Mouse (Mus musculus) stomach, postnatal 0 days (tissue): ENCODE data around the gene Kctd18. TPM values are rescaled to one million over a fixed set of nuclear protein-coding genes. Genes with fewer than 3 reads are reported as not detected.

Source experiments
- ATAC-seq: fragments of 200-750 bp; cut with Nextera tagmentation; 2 replicates; pipeline ENCODE4 v1.8.0; 2017; ENCODE audit not compliant: low FRiP score, low TSS enrichment
- DNase-seq: peaks from one replicate; pipeline ENCODE4 v3.0.0-alpha.2; 2016; ENCODE audit warnings: low spot score
- H3K27ac ChIP-seq: fragments of 300-500 bp; sonication (generic); replicated peaks from 2 replicates; pipeline ENCODE4 v1.5.1; 2014; ENCODE audit warnings: mild to moderate bottlenecking, control low read depth
- H3K27me3 ChIP-seq: fragments of 300-500 bp; sonication (generic); 2 replicates; pipeline ENCODE4 v1.6.1; 2014; ENCODE audit warnings: low read length; ENCODE audit not compliant: control insufficient read depth, insufficient read depth
- H3K36me3 ChIP-seq: fragments of 300-500 bp; sonication (generic); 2 replicates; pipeline ENCODE4 v1.6.1; 2014; ENCODE audit warnings: low read length, mixed read lengths; ENCODE audit not compliant: control insufficient read depth, insufficient read depth
- H3K4me1 ChIP-seq: fragments of 300-500 bp; sonication (generic); replicated peaks from 2 replicates; pipeline ENCODE4 v1.6.1; 2014; ENCODE audit warnings: antibody characterized with exemption; ENCODE audit not compliant: control insufficient read depth, insufficient read depth
- H3K4me2 ChIP-seq: fragments of 300-500 bp; sonication (generic); replicated peaks from 2 replicates; pipeline ENCODE4 v1.6.1; 2014; ENCODE audit warnings: low read depth, mild to moderate bottlenecking, control low read depth, moderate library complexity
- H3K4me3 ChIP-seq: fragments of 300-500 bp; sonication (generic); 2 replicates; pipeline ENCODE4 v1.5.1; 2014; ENCODE audit warnings: low read depth, low read length, control low read depth
- H3K9ac ChIP-seq: fragments of 300-500 bp; sonication (generic); 2 replicates; pipeline ENCODE4 v1.6.1; 2014; ENCODE audit warnings: mild to moderate bottlenecking, low read length, control low read depth, mixed read lengths
- H3K9me3 ChIP-seq: fragments of 300-500 bp; sonication (generic); 2 replicates; pipeline ENCODE4 v1.6.1; 2016; ENCODE audit warnings: low read length; ENCODE audit not compliant: control insufficient read depth
- CTCF ChIP-seq: IDR thresholded peaks from 2 replicates; pipeline ENCODE4 v1.5.1; 2016; ENCODE audit warnings: antibody characterized with exemption, low read depth, mild to moderate bottlenecking, moderate library complexity
- EP300 ChIP-seq: optimal IDR thresholded peaks from 2 replicates; pipeline ENCODE3; 2016; ENCODE audit warnings: antibody characterized with exemption
- WGBS: fragments of 180-500 bp; shearing (Covaris S2); extraction: QIAGEN DNeasy Blood & Tissue Kit; methylation state at CpG from one replicate; pipeline ENCODE4 v1.1.7; 2014; 5-methylcytosine and 5-hydroxymethylcytosine counted together
- polyA plus RNA-seq: library from polyadenylated mRNA; unstranded; fragments of >200 nt; fragmentation: Nextera tagmentation; extraction: Ambion mirVana; gene quantifications from 2 replicates; pipeline ENCODE4 v1.2.1, GENCODE M21; 2015

The Kctd18 gene
- polyA plus RNA-seq, 1 experiment from 2014 or later: 7.5 TPM

- H3K4me1 ChIP-seq: no peaks in the 10 kb centered on the region
- no peak overlapping the region for H3K4me2 ChIP-seq
- no peak for ATAC-seq
- TF ChIP-seq CTCF (no peak), EP300 (no peak)
- no peaks in the 10 kb centered on the region for H3K9me3 ChIP-seq
- WGBS: 74% methylated on average over 5 of the region's 5 CpGs
- H3K27me3 ChIP-seq: no peaks in the 10 kb centered on the region
- no peak for DNase-seq
- H3K4me3 ChIP-seq: no peak overlapping the region
- no peak overlapping the region for H3K27ac ChIP-seq
- no peak overlapping the region for H3K9ac ChIP-seq
- H3K36me3 ChIP-seq: 0 out of 2 replicates have a peak, but pooled peaks cover 8% of the 10 kb centered on the region
Observed at GRCm38 (mm10) chr1:57949716-57950115, 69.0 kb downstream of the Kctd18 start.

- no peak for ATAC-seq
- Histone ChIP-seq H3K9ac (no peak overlapping the region), H3K9me3 (no peaks in the 10 kb centered on the region), H3K36me3 (0 out of 2 replicates have a peak, but pooled peaks cover 6% of the 10 kb centered on the region), H3K27ac (no peak overlapping the region), H3K4me2 (no peak overlapping the region), H3K4me1 (no peaks in the 10 kb centered on the region), H3K4me3 (no peak overlapping the region), H3K27me3 (no peaks in the 10 kb centered on the region)
- no peak for DNase-seq
- peak; percentile 79 for TF ChIP-seq CTCF
- no peak for TF ChIP-seq EP300
- 7% methylated on average over 1 of the region's 1 CpGs for WGBS
Observed at GRCm38 (mm10) chr1:57949195-57949594, 69.6 kb downstream of the Kctd18 start.

GRCm38 (mm10) chr1:57947552-57948347, 71.0 kb downstream of the Kctd18 start:
- 9% methylated on average over 2 of the region's 2 CpGs for WGBS
- 0 out of 2 replicates have a peak, but pooled peaks cover 6% of the 10 kb centered on the region for H3K36me3 ChIP-seq
- H3K4me3 ChIP-seq: no peak overlapping the region
- H3K27ac ChIP-seq: no peak overlapping the region
- H3K9ac ChIP-seq: no peak overlapping the region
- H3K4me2 ChIP-seq: no peak overlapping the region
- TF ChIP-seq EP300 (no peak), CTCF (no peak)
- H3K27me3 ChIP-seq: no peaks in the 10 kb centered on the region
- no peaks in the 10 kb centered on the region for H3K4me1 ChIP-seq
- DNase-seq (no peak), ATAC-seq (no peak)
- no peaks in the 10 kb centered on the region for H3K9me3 ChIP-seq

GRCm38 (mm10) chr1:57942215-57942614, 76.5 kb downstream of the Kctd18 start:
- Histone ChIP-seq H3K27ac (no peak overlapping the region), H3K27me3 (no peaks in the 10 kb centered on the region), H3K4me3 (no peak overlapping the region), H3K4me2 (no peak overlapping the region), H3K9me3 (no peaks in the 10 kb centered on the region), H3K36me3 (no peaks in the 10 kb centered on the region; the same call in 1 of the 2 replicates), H3K9ac (no peak overlapping the region), H3K4me1 (no peaks in the 10 kb centered on the region)
- WGBS: 87% methylated on average over 6 of the region's 6 CpGs
- DNase-seq: no peak
- TF ChIP-seq CTCF: no peak
- no peak for TF ChIP-seq EP300
- ATAC-seq: no peak

- no peaks in the 10 kb centered on the region; the same call in 1 of the 2 replicates for H3K36me3 ChIP-seq
- 65% methylated on average over 11 of the region's 11 CpGs for WGBS
- ATAC-seq: no peak
Observed at GRCm38 (mm10) chr1:57941734-57942133, 77.0 kb downstream of the Kctd18 start.

GRCm38 (mm10) chr1:57941095-57941494, 77.7 kb downstream of the Kctd18 start:
- no peak for ATAC-seq
- Histone ChIP-seq H3K4me1 (no peaks in the 10 kb centered on the region), H3K27me3 (no peaks in the 10 kb centered on the region), H3K9me3 (no peaks in the 10 kb centered on the region), H3K4me3 (no peak overlapping the region), H3K27ac (no peak overlapping the region), H3K36me3 (no peaks in the 10 kb centered on the region; the same call in 1 of the 2 replicates), H3K4me2 (no peak overlapping the region), H3K9ac (no peak overlapping the region)
- no peak for TF ChIP-seq CTCF
- no peak for TF ChIP-seq EP300
- WGBS: 78% methylated on average over 7 of the region's 7 CpGs
- no peak for DNase-seq

More at GRCm38 (mm10) chr1:57941734-57942133, 77.0 kb downstream of the Kctd18 start:
- no peak overlapping the region for H3K27ac ChIP-seq
- no peaks in the 10 kb centered on the region for H3K4me1 ChIP-seq
- TF ChIP-seq EP300: no peak
- TF ChIP-seq CTCF: no peak
- no peaks in the 10 kb centered on the region for H3K9me3 ChIP-seq
- no peak overlapping the region for H3K9ac ChIP-seq
- H3K4me2 ChIP-seq: no peak overlapping the region
- H3K27me3 ChIP-seq: no peaks in the 10 kb centered on the region
- no peak for DNase-seq
- H3K4me3 ChIP-seq: no peak overlapping the region
